Mouse (Mus musculus) splenic B cell, adult 2 months (primary cell): ENCODE data around the gene Gpx1.
"Not testable (repeated sequence)": the region's sequence is repeated elsewhere in the genome, so short reads cannot be mapped to it uniquely, and the experiment has no call there.

Experiments used
- DNase-seq: peaks from one replicate; pipeline ENCODE4 v3.0.0-alpha.2; 2011; ENCODE audit warnings: low read depth, low spot score
- H3K27me3 ChIP-seq: 2 replicates; pipeline ENCODE4 v1.6.1; 2012; ENCODE audit warnings: mild to moderate bottlenecking, low read length, moderate library complexity, mixed read lengths; ENCODE audit not compliant: control insufficient read depth, poor library complexity, insufficient read depth, severe bottlenecking
- H3K36me3 ChIP-seq: 2 replicates; pipeline ENCODE4 v1.6.1; 2012; ENCODE audit warnings: mild to moderate bottlenecking, low read length, moderate library complexity, mixed read lengths; ENCODE audit not compliant: control insufficient read depth, poor library complexity, insufficient read depth, severe bottlenecking

The Gpx1 gene

GRCm38 (mm10) chr9:108317572-108317971, 21.1 kb upstream of the Gpx1 start:
- peak; percentile 45 for DNase-seq

GRCm38 (mm10) chr9:108318462-108318861, 20.2 kb upstream of the Gpx1 start:
- DNase-seq, result no peak
- Histone ChIP-seq H3K27me3 (no peaks in the 10 kb centered on the region), H3K36me3 (peaks cover 14% of the 10 kb centered on the region; the same call in 1 of the 2 replicates)

More at GRCm38 (mm10) chr9:108317572-108317971, 21.1 kb upstream of the Gpx1 start:
- H3K36me3 ChIP-seq, result peaks cover 14% of the 10 kb centered on the region; the same call in 1 of the 2 replicates
- H3K27me3 ChIP-seq, result no peaks in the 10 kb centered on the region

GRCm38 (mm10) chr9:108322054-108322453, 16.6 kb upstream of the Gpx1 start:
- not testable (repeated sequence) for H3K27me3 ChIP-seq, DNase-seq
- peaks cover 10% of the 10 kb centered on the region; the same call in 1 of the 2 replicates for H3K36me3 ChIP-seq

GRCm38 (mm10) chr9:108324784-108325183, 13.9 kb upstream of the Gpx1 start:
- DNase-seq, result no peak
- peaks cover 15% of the 10 kb centered on the region; the same call in 1 of the 2 replicates for H3K36me3 ChIP-seq
- no peaks in the 10 kb centered on the region for H3K27me3 ChIP-seq

- no peaks in the 10 kb centered on the region for H3K27me3 ChIP-seq
- DNase-seq, result no peak
- peaks cover 15% of the 10 kb centered on the region; the same call in 1 of the 2 replicates for H3K36me3 ChIP-seq
These were observed 12.9 kb upstream of the Gpx1 start for GRCm38 (mm10) chr9:108325811-108326210.

GRCm38 (mm10) chr9:108337848-108338550, 704 bp upstream of the Gpx1 start:
- peaks cover 5% of the 10 kb centered on the region for H3K36me3 ChIP-seq
- DNase-seq, result no peak
- no peaks in the 10 kb centered on the region for H3K27me3 ChIP-seq

GRCm38 (mm10) chr9:108338551-108338885, 185 bp upstream of the Gpx1 start:
- peak; percentile 16 for DNase-seq
- no peaks in the 10 kb centered on the region for H3K27me3 ChIP-seq
- peaks cover 5% of the 10 kb centered on the region for H3K36me3 ChIP-seq

GRCm38 (mm10) chr9:108339886-108340257, 1.2 kb downstream of the Gpx1 start:
- DNase-seq, result peak; percentile 48
- H3K27me3 ChIP-seq, result no peaks in the 10 kb centered on the region
- peaks cover 2% of the 10 kb centered on the region for H3K36me3 ChIP-seq

GRCm38 (mm10) chr9:108340258-108341138, 1.8 kb downstream of the Gpx1 start:
- DNase-seq, result peak; percentile 85
- H3K36me3 ChIP-seq, result no peaks in the 10 kb centered on the region; the same call in none of the 2 replicates
- no peaks in the 10 kb centered on the region for H3K27me3 ChIP-seq

GRCm38 (mm10) chr9:108341139-108341475, 2.4 kb downstream of the Gpx1 start:
- DNase-seq, result no peak
- Histone ChIP-seq H3K36me3 (no peaks in the 10 kb centered on the region; the same call in none of the 2 replicates), H3K27me3 (no peaks in the 10 kb centered on the region)

GRCm38 (mm10) chr9:108341801-108342200, 3.1 kb downstream of the Gpx1 start:
- H3K27me3 ChIP-seq, result no peaks in the 10 kb centered on the region
- no peak for DNase-seq
- no peaks in the 10 kb centered on the region; the same call in none of the 2 replicates for H3K36me3 ChIP-seq

- no peaks in the 10 kb centered on the region for H3K27me3 ChIP-seq
- H3K36me3 ChIP-seq, result no peaks in the 10 kb centered on the region; the same call in none of the 2 replicates
- peak; percentile 68 for DNase-seq
These were observed 3.7 kb downstream of the Gpx1 start for GRCm38 (mm10) chr9:108342301-108342831.

- DNase-seq, result no peak
- Histone ChIP-seq H3K36me3 (no peaks in the 10 kb centered on the region; the same call in 1 of the 2 replicates), H3K27me3 (no peaks in the 10 kb centered on the region)
These were observed 4.6 kb downstream of the Gpx1 start for GRCm38 (mm10) chr9:108343331-108343730.

GRCm38 (mm10) chr9:108343835-108344234, 5.1 kb downstream of the Gpx1 start:
- Histone ChIP-seq H3K27me3 (no peaks in the 10 kb centered on the region), H3K36me3 (no peaks in the 10 kb centered on the region)
- DNase-seq, result no peak

- no peak for DNase-seq
- Histone ChIP-seq H3K27me3 (no peaks in the 10 kb centered on the region), H3K36me3 (no peaks in the 10 kb centered on the region)
These were observed 5.8 kb downstream of the Gpx1 start for GRCm38 (mm10) chr9:108344471-108344870.
